Mouse (Mus musculus): ENCODE results near the gene Agbl5.

Gene Agbl5

DNA sequence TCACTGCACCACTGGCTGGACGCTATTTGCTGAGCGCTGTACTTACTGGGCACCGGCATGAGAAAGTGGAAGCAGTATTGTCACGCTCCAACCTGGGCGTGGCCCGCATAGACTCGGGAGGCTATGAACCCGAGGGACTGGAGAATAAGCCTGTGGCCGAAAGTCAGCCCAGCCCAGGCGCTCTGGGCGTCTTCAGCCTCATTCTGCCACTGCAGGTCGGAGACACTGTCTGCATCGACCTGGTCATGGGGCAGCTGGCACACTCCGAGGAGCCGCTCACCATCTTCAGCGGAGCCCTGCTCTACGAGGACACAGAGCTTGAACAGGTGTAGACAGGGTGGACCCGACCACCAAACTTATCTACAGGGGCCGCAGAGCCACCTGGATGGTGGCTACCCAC lies 32.1 kb downstream of the Agbl5 start:
- DNase-seq (ENCODE audit: low spot score in 2 of 2), result peak in 1 of 2 experiments; percentile 26

DNA sequence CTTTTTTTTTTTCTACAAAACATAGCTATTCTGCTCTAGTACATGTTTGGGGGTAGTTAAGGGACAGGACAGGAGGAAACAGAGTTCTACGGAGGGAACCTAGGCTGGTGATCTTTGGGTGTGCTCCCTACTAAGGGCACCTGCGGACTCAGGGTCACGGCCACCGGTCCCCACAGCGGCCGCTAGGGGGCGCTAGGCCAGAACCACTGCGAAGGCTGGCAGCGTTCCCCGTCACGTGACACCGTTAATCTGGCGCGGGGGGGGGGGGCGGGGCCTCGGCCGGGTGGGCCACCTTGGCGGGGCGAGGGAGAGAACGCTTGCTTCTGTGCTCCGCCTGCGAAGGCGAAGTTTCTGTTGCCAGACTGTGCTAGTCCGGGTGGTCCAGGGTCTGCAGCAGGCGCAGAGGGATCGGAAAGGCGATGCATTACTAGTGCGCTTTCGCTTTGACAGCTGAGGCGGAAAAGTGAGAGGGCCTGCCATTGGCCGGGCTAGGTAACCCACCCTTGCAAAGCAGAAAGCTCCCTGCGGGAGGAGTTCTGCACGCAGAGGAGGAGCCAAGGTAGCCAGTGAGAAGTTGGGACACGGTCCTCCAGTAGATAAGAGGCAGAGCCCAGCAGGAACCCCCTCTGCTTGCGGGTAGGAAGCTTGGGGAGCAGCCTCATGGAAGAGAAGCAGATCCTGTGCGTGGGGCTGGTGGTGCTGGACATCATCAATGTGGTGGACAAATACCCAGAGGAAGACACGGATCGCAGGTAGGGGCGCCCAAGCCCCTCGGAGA lies 33.0 kb downstream of the Agbl5 start, which contains the start of gene Khk:
Khk (plus strand) TSS at position 176 of the 778 bp plus-strand sequence.
- DNase-seq (ENCODE audit: low spot score in 2 of 2), result peak; percentile 93 to 97

DNA sequence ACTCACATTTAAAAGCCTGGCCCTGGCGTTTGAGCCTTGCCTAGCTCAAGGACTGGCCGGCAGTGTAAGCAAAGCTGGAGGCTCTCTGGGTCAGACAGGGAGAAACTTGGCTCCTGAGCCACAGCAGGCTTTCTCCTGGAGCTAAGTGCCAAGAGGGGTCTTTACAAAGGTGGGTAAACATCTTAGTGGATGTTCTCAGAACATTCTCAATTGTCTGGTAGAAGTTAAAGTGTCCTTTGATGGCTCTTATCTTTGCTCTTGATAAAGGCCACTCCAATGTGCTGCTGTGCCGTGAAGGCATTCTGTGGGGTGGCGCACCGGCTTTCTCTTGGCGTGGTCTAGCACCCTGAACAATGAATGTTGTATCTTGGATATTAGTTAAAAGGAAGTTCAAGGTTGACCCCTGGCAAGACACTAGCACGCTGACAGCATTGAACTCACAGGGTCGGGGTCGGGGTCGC lies 34.1 kb downstream of the Agbl5 start:
- no peak for DNase-seq (ENCODE audit: low spot score in 2 of 2)

DNA sequence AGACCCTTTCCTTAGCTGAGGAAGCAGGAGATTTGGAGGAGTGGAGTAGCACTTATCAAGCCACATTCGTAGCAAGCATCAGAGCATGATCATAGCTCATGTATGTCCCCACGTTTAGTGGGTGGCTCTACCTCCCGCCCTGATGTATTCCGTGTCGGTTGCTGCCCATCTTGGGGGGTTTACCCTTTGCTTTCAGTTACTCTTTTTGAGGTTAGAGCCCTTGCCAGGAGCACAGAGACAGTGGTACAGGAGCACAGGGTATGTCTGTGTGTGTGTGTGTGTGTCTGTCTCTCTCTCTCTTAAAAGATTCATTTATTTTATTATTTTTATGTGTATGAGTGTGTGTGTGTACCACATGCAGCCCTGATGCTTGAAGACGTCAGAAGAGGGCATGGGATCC lies 34.6 kb downstream of the Agbl5 start:
- no peak for DNase-seq (ENCODE audit: low spot score in 2 of 2)

DNA sequence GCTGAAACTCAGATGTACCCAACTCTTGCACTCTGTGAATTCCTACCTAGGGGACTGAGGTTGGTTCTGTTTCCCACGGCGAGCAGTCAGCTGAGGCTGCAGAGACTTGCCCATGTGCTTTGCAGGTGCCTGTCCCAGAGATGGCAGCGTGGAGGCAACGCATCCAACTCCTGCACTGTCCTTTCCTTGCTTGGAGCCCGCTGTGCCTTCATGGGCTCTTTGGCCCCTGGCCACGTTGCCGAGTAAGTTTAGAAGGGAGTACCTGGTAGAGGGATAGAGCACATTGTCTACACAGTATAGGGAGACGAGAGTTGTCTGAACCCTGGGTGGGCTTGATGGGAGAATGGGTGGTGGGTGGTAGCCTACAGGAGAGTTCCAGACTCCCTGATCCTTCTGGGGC lies 36.1 kb downstream of the Agbl5 start:
- no peak for DNase-seq (ENCODE audit: low spot score in 2 of 2)

DNA sequence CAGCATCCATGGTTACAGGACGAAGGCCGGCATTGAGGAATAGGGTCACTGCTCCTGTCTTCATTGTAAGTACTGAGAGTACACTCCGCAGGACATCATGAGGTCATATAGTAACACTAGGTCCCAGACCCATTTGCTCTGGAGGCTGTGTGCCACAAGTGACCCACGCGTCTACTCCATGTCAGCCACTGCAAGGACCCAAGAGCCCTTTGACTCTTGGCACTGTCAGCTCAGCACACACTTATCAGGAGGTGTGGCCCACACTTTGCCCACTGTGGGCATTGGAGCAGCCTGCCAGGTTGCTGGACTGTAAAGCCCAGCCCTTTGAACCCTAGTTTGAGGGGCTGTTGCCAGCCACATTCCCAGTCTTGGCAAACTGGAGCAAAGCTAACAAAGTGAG lies 36.7 kb downstream of the Agbl5 start:
- no peak for DNase-seq (ENCODE audit: low spot score in 2 of 2)

DNA sequence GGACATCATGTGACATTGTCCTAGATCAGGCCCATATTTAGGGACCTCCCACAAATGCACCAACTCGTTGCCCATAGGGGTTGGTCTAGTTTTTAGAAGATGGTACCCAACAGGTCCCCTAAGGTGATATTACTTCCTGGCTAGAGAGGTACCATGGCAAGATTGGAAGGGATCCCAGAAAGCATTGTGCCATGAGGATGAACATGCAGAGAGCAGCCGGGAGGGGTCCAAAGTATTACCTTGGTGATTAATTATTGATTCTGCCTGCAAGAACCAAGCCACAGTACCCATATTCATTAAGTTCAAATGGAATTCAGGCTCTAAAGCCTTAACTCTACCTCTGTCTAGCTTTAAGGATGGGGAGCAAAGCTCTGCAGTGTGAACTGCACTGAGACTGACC lies 37.6 kb downstream of the Agbl5 start:
- no peak for DNase-seq (ENCODE audit: low spot score in 2 of 2)

DNA sequence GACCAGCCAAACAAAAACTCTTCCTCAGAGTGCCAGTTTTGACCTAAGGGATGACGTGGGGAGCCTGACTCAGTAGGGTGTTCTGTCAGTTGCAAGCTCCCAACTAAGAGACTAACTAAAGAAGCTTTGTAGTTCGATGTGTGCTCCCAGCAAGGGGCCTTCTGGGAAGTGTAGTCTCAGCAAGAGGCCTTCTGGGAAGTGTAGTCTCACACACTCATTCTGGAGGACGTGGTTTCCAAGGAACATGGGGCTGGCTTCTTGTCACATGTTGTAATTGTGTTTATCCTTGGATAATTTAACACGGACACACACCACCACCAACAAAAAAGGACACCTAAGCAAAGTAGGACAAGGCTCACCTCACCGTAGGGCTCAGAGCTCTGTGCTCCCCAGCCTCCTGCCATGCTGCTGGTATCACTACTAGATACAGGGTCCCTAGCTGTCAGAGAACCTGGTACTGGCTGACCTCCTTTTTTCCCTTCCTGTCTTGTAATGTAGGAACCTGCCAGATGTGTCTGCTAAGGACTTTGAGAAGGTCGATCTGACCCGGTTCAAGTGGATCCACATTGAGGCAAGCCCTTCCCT lies 39.5 kb downstream of the Agbl5 start:
- DNase-seq (ENCODE audit: low spot score in 2 of 2), result no peak

DNA sequence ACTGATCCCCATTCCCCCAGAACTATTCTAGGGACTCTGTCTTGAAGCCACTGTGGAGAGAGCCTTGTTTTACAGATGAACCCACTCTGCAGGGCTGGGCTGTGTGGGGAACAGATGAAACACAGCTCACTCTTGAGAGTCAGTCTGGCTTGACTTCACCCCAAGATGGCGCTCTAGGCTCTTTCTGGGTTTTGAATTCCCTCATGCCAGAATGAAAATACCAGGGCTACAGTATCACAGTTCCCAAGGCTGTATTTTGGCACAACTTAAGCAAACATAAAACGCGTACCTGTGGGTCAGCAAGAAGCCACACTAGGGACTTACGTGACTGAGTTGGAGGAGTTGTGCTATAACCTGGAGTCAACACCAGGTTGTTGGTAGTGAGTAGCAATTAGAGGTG lies 41.6 kb downstream of the Agbl5 start:
- peak in 1 of 2 experiments; percentile 76 for DNase-seq (ENCODE audit: low spot score in 2 of 2)

DNA sequence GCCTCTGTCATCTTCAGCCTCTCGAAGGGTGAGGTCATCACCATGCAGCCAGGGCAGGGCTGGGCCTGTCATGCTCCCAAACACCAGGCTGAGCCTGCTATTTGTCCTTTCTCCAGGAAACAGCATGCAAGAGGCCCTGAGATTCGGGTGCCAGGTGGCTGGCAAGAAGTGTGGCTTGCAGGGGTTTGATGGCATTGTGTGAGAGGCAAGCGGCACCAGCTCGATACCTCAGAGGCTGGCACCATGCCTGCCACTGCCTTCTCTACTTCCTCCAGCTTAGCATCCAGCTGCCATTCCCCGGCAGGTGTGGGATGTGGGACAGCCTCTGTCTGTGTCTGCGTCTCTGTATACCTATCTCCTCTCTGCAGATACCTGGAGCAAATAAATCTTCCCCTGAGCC lies 42.4 kb downstream of the Agbl5 start:
- no peak for DNase-seq (ENCODE audit: low spot score in 2 of 2)

DNA sequence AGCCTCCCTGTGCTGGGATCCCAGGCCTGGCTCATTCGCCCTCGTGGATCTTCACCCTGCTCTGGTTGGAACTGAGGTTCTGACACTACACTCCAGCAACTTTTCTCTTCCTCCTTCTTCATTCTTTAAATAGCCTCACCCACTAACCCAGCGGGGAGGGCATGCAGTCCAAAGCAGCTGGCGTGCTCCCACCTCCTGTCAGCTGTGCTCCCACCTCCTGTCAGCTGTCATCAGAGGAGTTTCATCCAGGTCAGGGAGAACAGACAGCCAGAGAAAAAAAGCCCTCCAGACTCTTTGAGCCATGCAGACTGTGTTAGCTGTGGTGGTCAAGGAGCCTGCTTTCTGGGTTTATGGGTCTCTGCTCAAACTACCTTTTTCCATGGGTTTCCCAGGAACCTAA lies 42.9 kb downstream of the Agbl5 start:
- DNase-seq (ENCODE audit: low spot score in 2 of 2), result no peak

DNA sequence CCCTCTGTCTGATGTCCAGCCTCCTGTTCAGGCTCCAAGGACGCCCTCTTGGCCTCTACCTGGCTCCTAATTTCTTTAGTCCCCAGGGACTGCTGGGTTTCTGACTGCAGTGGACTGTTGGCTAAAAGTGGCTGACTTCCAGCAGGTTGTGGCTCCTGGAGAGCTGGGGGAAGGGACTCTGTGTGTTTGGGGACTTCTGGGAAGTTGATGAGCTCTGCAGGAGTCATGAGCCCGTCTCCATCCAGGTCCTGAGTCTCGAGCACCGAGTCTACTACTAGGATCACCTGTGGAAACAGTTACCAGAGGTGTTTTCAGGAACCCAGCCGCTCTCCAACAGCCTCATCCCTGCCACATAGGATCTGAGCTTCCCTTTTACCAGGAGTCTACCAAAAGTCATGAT lies 45.2 kb downstream of the Agbl5 start:
- DNase-seq (ENCODE audit: low spot score in 2 of 2), result no peak

DNA sequence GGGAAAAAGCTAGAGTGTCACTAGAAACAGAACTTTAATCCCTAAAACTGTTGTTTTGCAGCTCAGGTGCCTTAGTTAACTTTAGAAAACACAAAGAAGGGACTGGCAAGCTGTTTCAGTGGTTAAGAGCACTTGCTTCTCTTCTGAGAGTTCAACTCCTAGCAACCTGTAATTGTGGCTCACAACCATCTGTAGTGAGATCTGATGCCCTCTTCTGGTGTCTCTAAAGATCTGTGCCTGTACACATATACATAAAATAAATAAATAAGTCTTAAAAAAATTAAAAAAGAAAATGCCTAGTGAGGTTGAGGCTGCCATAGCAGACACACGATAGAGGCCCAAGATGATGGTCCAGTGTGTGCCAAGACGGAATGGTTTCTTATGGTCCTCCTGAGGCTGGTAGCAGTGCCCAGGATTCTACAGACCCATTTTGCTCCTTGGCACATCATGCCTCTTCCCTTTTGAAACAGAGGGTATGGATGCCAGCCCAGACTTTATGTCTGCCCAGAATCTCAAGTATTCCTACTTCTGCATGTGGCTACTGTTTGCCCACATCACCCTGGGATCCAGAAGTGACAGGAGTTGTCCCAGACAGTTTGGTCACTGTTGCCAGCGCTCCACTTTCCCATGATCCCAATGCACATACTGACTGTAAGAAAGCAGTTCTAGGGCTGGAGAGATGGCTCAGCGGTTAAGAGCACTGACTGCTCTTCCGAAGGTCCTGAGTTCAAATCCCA lies 46.4 kb downstream of the Agbl5 start:
- no peak for DNase-seq (ENCODE audit: low spot score in 2 of 2)

DNA sequence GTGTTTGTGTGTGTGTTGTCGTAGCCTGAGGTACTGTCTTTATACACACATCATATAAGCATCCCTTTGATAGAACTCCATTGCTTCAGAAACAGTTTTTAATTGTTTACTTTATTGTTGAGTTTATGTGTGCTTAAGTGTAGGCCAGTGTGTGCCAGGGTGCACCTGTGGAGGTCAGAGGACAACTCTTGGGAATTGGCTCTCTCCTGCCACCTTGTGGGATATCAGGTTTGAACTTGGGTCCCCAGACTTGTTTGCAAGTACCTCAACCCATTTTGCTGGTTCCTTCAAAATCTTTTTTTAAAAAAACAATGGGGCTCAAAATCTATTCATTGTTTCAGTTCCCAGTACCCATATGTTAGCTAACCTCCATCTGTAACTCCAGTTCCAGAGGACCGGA lies 54.5 kb downstream of the Agbl5 start:
- DNase-seq (ENCODE audit: low spot score in 2 of 2), result peak in 1 of 2 experiments; percentile 46

DNA sequence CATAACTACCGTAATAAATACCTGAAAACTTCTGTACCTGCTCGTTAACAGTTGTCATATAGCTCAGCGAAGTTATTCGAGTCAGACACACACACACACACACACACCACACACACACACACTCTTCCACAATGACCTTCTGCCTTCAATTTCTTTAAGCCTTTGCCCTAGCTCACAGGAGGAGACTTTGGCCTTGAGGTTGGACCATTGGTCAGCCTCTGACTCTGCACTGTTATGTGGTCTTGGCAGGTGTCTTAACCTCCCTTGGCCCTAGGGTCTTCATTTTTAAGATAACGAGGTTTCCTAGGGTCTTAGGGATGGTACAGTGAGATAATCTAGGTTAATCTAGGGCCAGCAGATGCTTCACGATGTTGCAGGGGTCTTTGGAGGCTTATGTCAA lies 55.9 kb downstream of the Agbl5 start:
- DNase-seq (ENCODE audit: low spot score in 2 of 2), result no peak

DNA sequence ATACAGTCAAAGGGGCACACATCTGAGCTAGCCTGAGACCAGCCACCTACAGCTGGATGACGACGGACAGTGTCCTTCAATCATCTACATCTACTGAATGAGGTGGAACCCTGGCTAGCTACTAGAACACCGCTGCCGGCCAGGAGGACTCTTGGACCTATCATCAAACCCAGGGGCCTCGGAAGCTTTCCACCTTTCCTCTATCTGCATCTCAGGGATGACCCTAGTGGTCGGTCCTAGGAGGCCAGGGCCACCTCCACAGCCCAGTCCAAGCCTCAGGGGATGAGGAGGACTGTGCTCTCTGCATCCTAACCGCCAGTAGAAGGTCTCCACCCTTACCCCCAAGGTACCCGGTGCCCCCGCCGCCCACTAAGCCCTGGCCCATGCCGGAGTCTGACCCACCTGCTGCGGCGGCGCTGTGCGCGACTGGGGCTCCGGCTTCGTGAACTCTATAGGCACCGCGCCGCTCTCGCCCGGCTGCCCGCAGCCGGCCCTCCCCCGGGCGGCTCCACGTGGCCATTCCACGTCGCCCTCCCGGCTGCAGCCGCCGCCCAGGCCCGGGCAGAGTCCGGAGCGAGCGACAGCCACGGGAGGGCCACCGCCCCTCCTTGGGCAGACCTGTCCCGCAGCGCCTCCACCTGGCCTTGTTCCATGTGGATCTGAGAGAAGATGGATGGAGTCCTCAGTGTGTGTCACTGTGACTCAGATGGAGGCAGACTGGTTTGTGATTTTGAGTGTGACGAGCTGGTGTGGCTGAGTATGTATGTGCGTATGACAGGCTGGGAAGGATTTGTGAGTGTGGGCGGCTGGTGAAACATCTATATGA lies 56.7 kb downstream of the Agbl5 start, which contains the start of gene Cgref1:
Cgref1 (minus strand) TSS at position 636 of the 826 bp plus-strand sequence.
- peak in 1 of 2 experiments; percentile 52 for DNase-seq (ENCODE audit: low spot score in 2 of 2)

DNA sequence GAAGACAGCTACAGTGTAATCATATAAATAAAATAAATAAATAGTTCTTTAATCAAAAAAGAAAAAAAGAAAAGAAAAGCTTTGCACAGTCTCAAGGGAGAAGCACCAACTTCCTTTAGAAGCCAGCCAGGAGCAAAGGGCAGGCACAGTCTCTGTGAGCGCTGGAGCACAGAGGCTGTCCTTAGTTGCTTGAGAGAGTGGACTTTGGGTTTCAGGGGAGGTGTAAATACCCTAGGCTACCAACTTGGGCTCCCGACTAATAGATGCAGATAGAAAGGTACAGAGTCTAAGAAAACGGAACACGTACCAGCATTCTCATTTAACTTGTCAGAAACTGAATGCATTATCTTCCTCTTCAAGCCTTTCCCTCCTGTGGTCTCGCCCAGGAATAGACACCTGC lies 60.1 kb downstream of the Agbl5 start:
- no peak for DNase-seq (ENCODE audit: low spot score in 2 of 2)

DNA sequence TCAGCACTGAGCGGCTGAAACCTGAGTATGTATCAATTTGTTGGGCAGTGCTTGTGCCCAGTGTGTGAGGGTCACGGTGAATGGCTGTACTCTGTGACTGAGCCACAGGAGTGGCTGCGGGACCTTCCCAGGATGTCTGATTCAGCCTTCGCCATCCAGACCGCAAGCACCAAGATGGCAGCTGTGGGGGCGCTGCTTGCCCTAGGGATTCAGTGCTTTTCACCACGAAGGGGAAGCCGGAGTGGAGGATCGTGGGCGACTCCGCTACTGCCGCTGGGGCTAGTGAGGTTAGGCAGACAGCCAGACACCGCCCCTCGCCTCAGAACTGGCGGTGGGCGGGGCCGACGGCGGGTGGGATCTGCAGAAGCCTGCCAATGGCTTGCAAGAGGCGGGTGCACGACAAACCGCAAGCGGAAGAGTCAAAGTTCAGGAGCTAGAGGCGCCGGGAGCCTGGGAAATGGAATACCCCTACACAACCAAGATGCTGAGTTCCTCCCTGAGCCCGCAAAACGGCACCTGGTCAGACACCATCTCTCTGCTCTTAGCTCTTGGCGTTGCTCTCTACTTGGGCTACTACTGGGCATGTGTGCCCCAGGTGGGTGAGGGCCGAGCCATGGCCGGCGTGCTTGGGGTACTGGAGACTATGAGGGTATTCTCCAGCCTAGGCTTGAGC lies 61.3 kb downstream of the Agbl5 start:
- DNase-seq (ENCODE audit: low spot score in 2 of 2), result peak; percentile 71 to 90

DNA sequence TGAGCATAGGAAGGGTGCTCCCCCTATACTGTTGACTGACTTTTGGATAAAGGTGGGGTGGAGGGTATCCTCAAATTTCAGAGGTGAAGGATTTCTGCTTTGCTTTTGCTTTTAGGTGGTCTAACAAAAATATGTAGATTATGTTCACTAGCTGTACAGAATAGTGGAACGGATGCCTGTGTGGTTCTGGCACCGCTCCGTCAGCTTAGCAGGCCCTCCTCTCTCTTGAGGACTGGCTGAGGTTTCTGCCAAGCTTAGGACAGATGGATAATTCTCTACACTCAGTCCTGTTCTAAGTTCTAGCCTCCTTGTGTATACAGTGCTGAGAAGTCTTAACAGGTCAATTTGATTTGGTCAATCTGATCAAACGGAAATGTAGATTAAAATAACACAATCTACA lies 62.0 kb downstream of the Agbl5 start:
- no peak for DNase-seq (ENCODE audit: low spot score in 2 of 2)

DNA sequence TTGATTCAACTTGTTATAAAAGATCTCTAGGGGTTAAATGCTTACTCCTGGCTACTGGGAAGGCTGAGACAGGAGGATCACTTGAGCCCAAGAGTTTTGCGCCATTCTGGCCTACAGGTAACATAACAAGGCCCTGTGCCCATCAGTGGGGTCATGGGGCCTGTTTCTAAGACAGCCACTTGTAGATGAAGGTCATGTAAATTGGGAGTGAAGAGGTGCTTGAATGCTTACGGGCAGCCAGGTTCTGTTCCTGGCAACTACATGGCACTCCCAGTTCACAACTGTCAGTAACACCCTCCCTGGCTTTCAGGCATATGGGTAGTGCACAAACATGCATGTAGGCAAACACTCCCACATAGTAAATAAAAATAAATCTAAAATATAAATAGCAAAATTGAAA lies 62.4 kb downstream of the Agbl5 start:
- DNase-seq (ENCODE audit: low spot score in 2 of 2), result no peak

DNA sequence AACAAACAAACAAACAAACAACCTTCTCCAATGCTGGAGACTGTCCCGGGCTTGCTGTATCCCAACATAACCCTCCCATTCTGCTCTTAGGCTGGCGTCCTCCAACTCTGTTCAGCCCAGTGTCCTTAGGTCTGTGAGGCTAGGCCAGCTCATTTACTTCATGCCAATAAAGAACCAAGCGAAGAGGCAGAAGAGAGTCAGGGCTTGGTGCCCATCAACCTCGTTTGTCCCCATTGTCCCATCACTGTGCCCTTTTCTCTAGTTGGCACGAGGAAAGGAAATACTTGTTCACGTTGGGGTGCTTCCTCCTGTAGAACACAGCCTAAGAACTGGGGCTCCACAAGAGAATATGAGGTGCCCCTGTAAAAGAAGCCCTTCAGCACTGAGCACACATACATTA lies 63.2 kb downstream of the Agbl5 start:
- no peak for DNase-seq (ENCODE audit: low spot score in 2 of 2)

Data from spleen, postnatal 10 days (tissue).